Mouse (Mus musculus) ES-Bruce4 (cell line): ENCODE measurements around the gene Sv2a.

Experiments
- CTCF ChIP-seq: IDR thresholded peaks from one replicate; pipeline ENCODE4 v1.8.1; 2011; ENCODE audit warnings: low read depth, low read length
- EP300 ChIP-seq: IDR thresholded peaks from 2 replicates; pipeline ENCODE4 v1.6.1; 2011; ENCODE audit warnings: low read depth, low read length; ENCODE audit not compliant: insufficient read depth
- POLR2A ChIP-seq: IDR thresholded peaks from one replicate; pipeline ENCODE4 v1.8.1; 2011; ENCODE audit warnings: low read length; ENCODE audit not compliant: insufficient read depth

DNA sequence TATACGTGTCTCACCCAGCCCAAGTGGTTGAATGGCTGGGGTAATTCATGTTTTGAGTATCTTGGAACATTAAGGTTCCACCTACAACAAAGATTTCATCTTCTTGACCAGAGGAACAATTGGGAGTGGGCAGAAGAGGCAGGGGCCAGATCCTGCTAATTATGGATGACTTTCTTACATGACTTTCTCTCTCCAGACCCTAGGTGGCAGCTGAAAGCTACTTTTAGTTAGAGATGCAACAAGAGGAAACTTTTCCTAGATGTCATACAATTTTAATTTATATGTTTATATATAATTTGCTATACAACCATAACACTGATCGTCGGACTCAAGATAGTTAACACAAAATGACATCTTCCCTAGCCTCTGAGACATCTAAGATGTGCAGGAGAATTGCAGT, 26.9 kb downstream of the Sv2a start:
- TF ChIP-seq CTCF = no peak
- no peak for TF ChIP-seq EP300
- TF ChIP-seq POLR2A = no peak
